Mouse (Mus musculus) MEL (cell line): ENCODE measurements around the gene Cep85l. TPM values are rescaled to one million over a fixed set of nuclear protein-coding genes. Genes with fewer than 3 reads are reported as not detected.

Experiments
- DNase-seq: peaks from one replicate; pipeline ENCODE4 v3.0.0; 2011; ENCODE audit warnings: low read depth, low spot score
- H3K27ac ChIP-seq: 2 replicates; pipeline ENCODE4 v1.5.1; 2012; ENCODE audit warnings: low read depth, mild to moderate bottlenecking, control low read depth, low read length, moderate library complexity; ENCODE audit not compliant: control insufficient read depth
- H3K27me3 ChIP-seq, 2 experiments: fragments of 150-350 bp in 1 of 2; sonication (generic) in 1 of 2; 2 replicates each; pipeline ENCODE4 v1.6.1; 2012; ENCODE audit warnings: low read length in 2 of 2, mild to moderate bottlenecking in 2 of 2, improper control_type of control experiment in 1 of 2, moderate library complexity in 1 of 2; ENCODE audit not compliant: insufficient read depth in 2 of 2, control insufficient read depth in 1 of 2
- H3K36me3 ChIP-seq, 2 experiments: 2 replicates each; pipeline ENCODE4 v1.6.1; 2012 to 2014; ENCODE audit warnings: low read length in 2 of 2, improper control_type of control experiment in 1 of 2, inconsistent platforms in 1 of 2, mild to moderate bottlenecking in 1 of 2; ENCODE audit not compliant: insufficient read depth in 2 of 2, control insufficient read depth in 1 of 2
- H3K4me1 ChIP-seq, 2 experiments: fragments of 150-350 bp in 1 of 2; sonication (generic) in 1 of 2; 2 replicates each; pipeline ENCODE4 v1.6.1; 2012; ENCODE audit warnings: low read length in 2 of 2, improper control_type of control experiment in 1 of 2, mild to moderate bottlenecking in 1 of 2; ENCODE audit not compliant: insufficient read depth in 2 of 2, control insufficient read depth in 1 of 2
- H3K4me3 ChIP-seq, 2 experiments: fragments of 150-350 bp in 1 of 2; sonication (generic) in 1 of 2; 2 replicates each; pipeline ENCODE4 v1.5.1; 2012; ENCODE audit warnings: low read depth in 2 of 2, low read length in 2 of 2, mild to moderate bottlenecking in 2 of 2, moderate library complexity in 2 of 2, control low read depth in 1 of 2, improper control_type of control experiment in 1 of 2; ENCODE audit not compliant: control insufficient read depth in 1 of 2, insufficient read depth in 1 of 2
- H3K79me2 ChIP-seq: 2 replicates; pipeline ENCODE4 v1.6.1; 2012; ENCODE audit warnings: mild to moderate bottlenecking, low read length, moderate library complexity; ENCODE audit not compliant: control insufficient read depth, poor library complexity, insufficient read depth
- H3K9ac ChIP-seq: 2 replicates; pipeline ENCODE4 v1.6.1; 2012; ENCODE audit warnings: low read depth, mild to moderate bottlenecking, control low read depth, low read length, moderate library complexity; ENCODE audit not compliant: control insufficient read depth, poor library complexity, severe bottlenecking
- H3K9me3 ChIP-seq: fragments of 150-350 bp; sonication (generic); replicated peaks from 2 replicates; pipeline ENCODE4 v1.6.1; 2012; ENCODE audit warnings: mild to moderate bottlenecking, low read length, improper control_type of control experiment, moderate library complexity; ENCODE audit not compliant: insufficient read depth
- BHLHE40 ChIP-seq: IDR thresholded peaks from 2 replicates; pipeline ENCODE4 v1.6.1; 2012; ENCODE audit warnings: low read depth, mild to moderate bottlenecking, inconsistent platforms, low read length, improper control_type of control experiment, borderline replicate concordance
- CHD1 ChIP-seq: IDR thresholded peaks from 2 replicates; pipeline ENCODE4 v1.6.1; 2012; ENCODE audit warnings: low read depth, mild to moderate bottlenecking, inconsistent platforms, low read length, improper control_type of control experiment
- CTCF ChIP-seq, 3 experiments: IDR thresholded peaks in 2 of 3; conservative IDR thresholded peaks in 1 of 3; 2 replicates each; pipeline ENCODE4 v1.5.1; 2011 to 2012; ENCODE audit warnings: low read length in 3 of 3, low read depth in 2 of 3, mild to moderate bottlenecking in 2 of 3, improper control_type of control experiment in 1 of 3, inconsistent platforms in 1 of 3, mixed read lengths in 1 of 3, moderate library complexity in 1 of 3; ENCODE audit not compliant: control insufficient read depth in 1 of 3, insufficient read depth in 1 of 3, poor library complexity in 1 of 3, severe bottlenecking in 1 of 3
- E2F4 ChIP-seq: IDR thresholded peaks from 2 replicates; pipeline ENCODE4 v1.6.1; 2011; ENCODE audit warnings: low read depth, low read length, improper control_type of control experiment, borderline replicate concordance
- ELF1 ChIP-seq: IDR thresholded peaks from 2 replicates; pipeline ENCODE4 v1.6.1; 2014; ENCODE audit warnings: low read depth, mild to moderate bottlenecking, inconsistent platforms, low read length, improper control_type of control experiment, moderate library complexity
- HCFC1 ChIP-seq: IDR thresholded peaks from 2 replicates; pipeline ENCODE4 v1.6.1; 2012; ENCODE audit warnings: low read depth, mild to moderate bottlenecking, inconsistent platforms, low read length, improper control_type of control experiment, moderate library complexity
- JUND ChIP-seq: IDR thresholded peaks from 2 replicates; pipeline ENCODE4 v1.6.1; 2011; ENCODE audit warnings: low read depth, mild to moderate bottlenecking, improper control_type of control experiment, low read length
- KAT2A ChIP-seq: conservative IDR thresholded peaks from 2 replicates; pipeline ENCODE4 v1.6.1; 2012; ENCODE audit warnings: low read depth, low read length, improper control_type of control experiment, inconsistent platforms
- MAX ChIP-seq: IDR thresholded peaks from 2 replicates; pipeline ENCODE4 v1.6.1; 2011; ENCODE audit warnings: low read length, improper control_type of control experiment
- MAZ ChIP-seq: IDR thresholded peaks from 2 replicates; pipeline ENCODE4 v1.6.1; 2012; ENCODE audit warnings: low read depth, mild to moderate bottlenecking, inconsistent platforms, low read length, improper control_type of control experiment
- MEF2A ChIP-seq: IDR thresholded peaks from 2 replicates; pipeline ENCODE4 v1.6.1; 2014; ENCODE audit warnings: low read depth, mild to moderate bottlenecking, inconsistent platforms, low read length, improper control_type of control experiment; ENCODE audit not compliant: poor library complexity, insufficient replicate concordance, severe bottlenecking; ENCODE audit errors: extremely low read depth
- MXI1 ChIP-seq: IDR thresholded peaks from 2 replicates; pipeline ENCODE4 v1.6.1; 2011; ENCODE audit warnings: mild to moderate bottlenecking, low read depth, low read length, improper control_type of control experiment
- MYB ChIP-seq: IDR thresholded peaks from 2 replicates; pipeline ENCODE4 v1.6.1; 2011; ENCODE audit warnings: mild to moderate bottlenecking, low read depth, low read length, improper control_type of control experiment
- POLR2A ChIP-seq, 2 experiments: IDR thresholded peaks; 2 replicates each; pipeline ENCODE4 v1.6.1; 2011 to 2012; ENCODE audit warnings: low read length in 2 of 2, mild to moderate bottlenecking in 2 of 2, control low read depth in 1 of 2, improper control_type of control experiment in 1 of 2, low read depth in 1 of 2, moderate library complexity in 1 of 2; ENCODE audit not compliant: control insufficient read depth in 1 of 2, insufficient read depth in 1 of 2, poor library complexity in 1 of 2
- POLR2AphosphoS5 ChIP-seq: IDR thresholded peaks from 2 replicates; pipeline ENCODE4 v1.6.1; 2012; ENCODE audit warnings: low read depth, borderline replicate concordance, mild to moderate bottlenecking, inconsistent platforms, low read length, moderate library complexity, mixed read lengths
- RAD21 ChIP-seq: IDR thresholded peaks from 2 replicates; pipeline ENCODE4 v1.6.1; 2011; ENCODE audit warnings: mild to moderate bottlenecking, low read depth, low read length, improper control_type of control experiment
- SIN3A ChIP-seq: IDR thresholded peaks from 2 replicates; pipeline ENCODE4 v1.6.1; 2012; ENCODE audit warnings: low read length, improper control_type of control experiment, inconsistent platforms
- SMC3 ChIP-seq: IDR thresholded peaks from 2 replicates; pipeline ENCODE4 v1.6.1; 2011; ENCODE audit warnings: low read depth, low read length, improper control_type of control experiment
- TCF12 ChIP-seq: IDR thresholded peaks from 2 replicates; pipeline ENCODE4 v1.6.1; 2014; ENCODE audit warnings: low read depth, mild to moderate bottlenecking, inconsistent platforms, low read length, improper control_type of control experiment, moderate library complexity
- UBTF ChIP-seq: IDR thresholded peaks from 2 replicates; pipeline ENCODE4 v1.6.1; 2012; ENCODE audit warnings: low read depth, mild to moderate bottlenecking, inconsistent platforms, low read length, improper control_type of control experiment, moderate library complexity, borderline replicate concordance; ENCODE audit not compliant: insufficient read depth
- ZC3H11A ChIP-seq: IDR thresholded peaks from 2 replicates; pipeline ENCODE4 v1.6.1; 2012; ENCODE audit warnings: low read depth, mild to moderate bottlenecking, inconsistent platforms, low read length, improper control_type of control experiment
- ZNF384 ChIP-seq: IDR thresholded peaks from 2 replicates; pipeline ENCODE4 v1.6.1; 2012; ENCODE audit warnings: low read depth, mild to moderate bottlenecking, inconsistent platforms, low read length, improper control_type of control experiment
- polyA plus RNA-seq, 2 experiments: library from polyadenylated mRNA; stranded (reverse) in 1 of 2; unstranded in 1 of 2; fragments of >175 nt in 1 of 2; fragments of >200 nt in 1 of 2; gene quantifications; 2 replicates each; pipeline versions ENCODE4 v1.2.1 to v1.2.4; 2012; ENCODE audit warnings: low replicate concordance in 2 of 2, low read depth in 1 of 2; ENCODE audit not compliant: insufficient read length in 2 of 2, insufficient read depth in 1 of 2, missing spikeins in 1 of 2
- total RNA-seq: library from RNA; depleted of rRNA; stranded (reverse); fragments of 300-350 nt; gene quantifications from 2 replicates; pipeline ENCODE4 v1.2.3, GENCODE M21; 2012

Cep85l gene
- total and polyA plus RNA-seq, 3 experiments: 2.2 to 43.1 (median 3.0) TPM

DNA sequence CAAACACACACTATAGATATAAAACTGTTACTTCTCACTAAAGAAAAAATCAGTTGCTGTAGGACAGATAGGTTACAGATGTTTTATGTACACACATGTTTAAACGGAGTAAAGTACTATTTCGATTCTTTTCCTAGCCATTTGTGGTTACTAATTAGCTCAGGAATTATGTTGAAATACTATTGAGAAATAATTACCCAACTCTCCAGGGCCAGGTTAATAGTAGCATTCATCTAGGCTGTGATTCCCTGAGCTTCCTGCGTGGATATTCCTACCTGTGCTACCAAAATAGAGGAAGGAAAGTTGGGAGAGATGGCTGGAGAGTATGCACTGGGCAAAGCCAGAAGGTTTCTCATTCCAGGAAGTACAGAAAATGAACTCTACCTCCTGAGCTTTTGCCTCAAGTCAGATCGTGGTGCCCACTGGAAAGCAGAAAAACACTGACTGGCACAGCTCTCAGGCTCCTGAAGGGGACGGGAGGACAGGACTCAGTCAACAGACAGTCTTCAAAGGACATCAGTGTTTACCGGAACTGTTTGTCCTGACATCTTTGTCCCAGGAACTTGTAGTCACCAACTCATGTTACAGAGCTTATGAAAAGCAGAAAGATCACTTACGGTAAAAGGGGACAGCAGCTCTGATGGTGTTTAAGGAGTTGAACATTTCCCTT is 3.1 kb upstream of the Cep85l start:
- TF ChIP-seq HCFC1 (no peak), MYB (no peak), SMC3 (no peak), KAT2A (no peak), JUND (no peak), ZNF384 (no peak), RAD21 (no peak), POLR2A (IDR thresholded peaks at IDR 0.05; ENCODE audit: control insufficient read depth in 1 of 2, insufficient read depth in 1 of 2, low read depth in 1 of 2, low read length in 2 of 2, poor library complexity in 1 of 2) (no peak), TCF12 (no peak), BHLHE40 (no peak), E2F4 (no peak), ELF1 (no peak), MAZ (no peak), ZC3H11A (no peak), POLR2AphosphoS5 (no peak), MEF2A (no peak)
- TF ChIP-seq, all 39 proteins: peak for 0
- Histone ChIP-seq H3K4me3 (no peak overlapping the region), H3K79me2 (peaks cover 6% of the 10 kb centered on the region), H3K27ac (no peak overlapping the region), H3K4me1 (peaks cover 3 to 4% of the 10 kb centered on the region in 2 experiments), H3K27me3 (no peaks in the 10 kb centered on the region), H3K36me3 (peaks cover 0 to 15% of the 10 kb centered on the region in 2 experiments; a peak in 2 of 4 replicates), H3K9ac (no peak overlapping the region), H3K9me3 (no peaks in the 10 kb centered on the region)
- no peak for DNase-seq

DNA sequence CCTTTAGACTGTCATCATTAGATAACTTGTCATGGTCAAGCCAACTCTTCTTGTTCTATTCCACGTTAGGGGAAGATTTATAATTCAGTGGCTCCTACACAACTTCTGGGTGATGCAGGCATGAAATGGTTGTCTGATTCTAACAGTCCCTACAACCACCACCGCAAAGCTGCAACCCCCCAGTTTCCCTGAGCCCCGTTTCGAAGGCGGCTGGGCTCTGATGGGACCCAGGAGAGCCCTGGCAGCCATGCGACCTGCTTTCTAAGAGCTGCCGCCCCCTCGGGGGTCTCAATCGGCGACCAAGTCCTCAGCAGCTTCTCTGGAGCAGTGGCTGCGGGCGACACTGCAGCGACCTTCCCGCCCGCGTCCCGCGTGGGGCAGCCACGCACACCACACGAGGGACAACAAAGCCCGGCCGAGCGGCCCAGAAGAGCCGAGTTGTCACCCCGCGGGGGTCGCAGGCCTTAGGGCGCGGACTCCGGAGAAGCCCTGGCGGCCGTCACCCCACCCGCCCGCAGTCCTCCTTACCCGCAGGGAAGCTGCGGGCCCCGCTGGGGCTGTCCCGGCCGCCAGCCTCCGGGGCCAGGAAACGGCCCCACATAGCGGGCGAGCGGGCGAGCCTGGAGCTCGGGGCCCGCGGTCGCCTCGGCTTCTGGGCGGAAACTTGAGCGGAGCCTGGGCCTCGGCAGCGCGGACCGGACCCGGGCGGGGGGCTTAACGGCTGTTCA is 602 bp downstream of the Cep85l start:
- H3K79me2 ChIP-seq: peaks cover 6% of the 10 kb centered on the region
- no peaks in the 10 kb centered on the region for H3K9me3 ChIP-seq
- peak overlapping the region; percentile 14; the same call in 1 of the 2 replicates for H3K27ac ChIP-seq
- DNase-seq: peak; percentile 58
- H3K9ac ChIP-seq: peak overlapping the region; percentile 85
- peak; percentile 42; the same call in 1 of the 2 replicates for TF ChIP-seq CHD1
- TF ChIP-seq CTCF (IDR thresholded peaks at IDR 0.05 in 2 of 3, conservative IDR thresholded peaks at IDR 0.05 in 1 of 3; ENCODE audit: control insufficient read depth in 1 of 3, insufficient read depth in 1 of 3, low read depth in 2 of 3, low read length in 3 of 3, poor library complexity in 1 of 3, severe bottlenecking in 1 of 3): no peak
- TF ChIP-seq SIN3A: no peak
- TF ChIP-seq POLR2A (IDR thresholded peaks at IDR 0.05; ENCODE audit: control insufficient read depth in 1 of 2, insufficient read depth in 1 of 2, low read depth in 1 of 2, low read length in 2 of 2, poor library complexity in 1 of 2): peak in 1 of 2 experiments; percentile 8; a peak in 1 of 4 replicates
- peak; percentile 21; the same call in 1 of the 2 replicates for TF ChIP-seq MXI1
- peak; percentile 97 for TF ChIP-seq UBTF
- peak; percentile 23; the same call in 1 of the 2 replicates for TF ChIP-seq MAX
- TF ChIP-seq ELF1: no peak
- H3K36me3 ChIP-seq: peaks cover 0 to 13% of the 10 kb centered on the region in 2 experiments; a peak in 2 of 4 replicates
- H3K4me3 ChIP-seq: peak overlapping the region; percentile 65 to 80
- H3K27me3 ChIP-seq: no peaks in the 10 kb centered on the region
- H3K4me1 ChIP-seq: peaks cover 0 to 7% of the 10 kb centered on the region in 2 experiments; a peak in 2 of 4 replicates
